ENCODE assay signal across 15 mouse cellular contexts in the genomic region with DNA sequence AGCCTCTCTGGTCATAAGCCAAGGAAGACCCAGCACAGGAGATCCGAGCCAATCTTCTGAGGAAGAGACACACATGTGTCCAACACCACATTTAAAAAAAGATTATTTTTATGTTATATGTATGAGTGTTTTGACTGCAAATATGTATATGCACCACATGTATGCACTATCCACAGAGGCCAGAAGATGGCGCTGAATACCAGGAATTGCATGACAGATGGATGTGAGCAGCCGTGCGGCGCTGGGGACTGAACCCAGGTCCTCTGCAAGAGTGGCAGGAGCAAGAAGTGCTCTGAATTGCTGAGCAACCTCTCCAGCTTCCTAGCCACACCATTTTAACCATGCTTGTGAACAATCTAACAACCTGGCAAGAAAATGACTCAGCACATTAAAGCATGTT. TPM values are rescaled to one million over a fixed set of nuclear protein-coding genes. Genes with fewer than 3 reads are reported as not detected.
DNase-seq lines count a peak whose midpoint lies in the region; ATAC-seq and TF ChIP-seq lines count a peak whose summit lies in the region.
"Had no signal": no experiment of that assay in that cellular context is flagged by ENCODE, and none has a peak within 500 bp of the region (broad histone marks: within the 10 kb centered on the region; RNA-seq: fewer than 3 reads in every experiment).

No protein-coding gene starts in this region.

- no peak for TF ChIP-seq EP300 in lung, postnatal 0 days (IDR thresholded peaks at IDR 0.05)
- TF ChIP-seq EP300 in MEL (IDR thresholded peaks at IDR 0.05; ENCODE audit: low read depth in 1 of 2, low read length in 2 of 2): no peak
- TF ChIP-seq EP300 in stomach, postnatal 0 days (optimal IDR thresholded peaks at IDR 0.05): no peak

- no peaks in the 10 kb centered on the region for H3K9me3 ChIP-seq in hindbrain, postnatal 0 days (ENCODE audit: low read length)
- H3K9me3 ChIP-seq in hindbrain, embryonic 10.5 days: peaks cover 11% of the 10 kb centered on the region
- no peaks in the 10 kb centered on the region for H3K9me3 ChIP-seq in lung, postnatal 0 days (ENCODE audit: low read length)
- no peaks in the 10 kb centered on the region for H3K9me3 ChIP-seq in MEL (replicated peaks; ENCODE audit: insufficient read depth, low read length)
- no peaks in the 10 kb centered on the region for H3K9me3 ChIP-seq in stomach, postnatal 0 days (ENCODE audit: control insufficient read depth, low read length)

- no peak overlapping the region for H3K4me2 ChIP-seq in hindbrain, postnatal 0 days (ENCODE audit: low read depth, low read length)
- H3K4me2 ChIP-seq in lung, postnatal 0 days (replicated peaks; ENCODE audit: low read depth, low read length): no peak overlapping the region
- no peak overlapping the region for H3K4me2 ChIP-seq in stomach, postnatal 0 days (replicated peaks; ENCODE audit: low read depth)
- H3K4me2 ChIP-seq: heart, embryonic 12.5 days; limb, embryonic 12.5 days had no signal

- WGBS in hindbrain, postnatal 0 days: 92% methylated on average over 5 of the region's 5 CpGs
- 88% methylated on average over 5 of the region's 5 CpGs for WGBS in hindbrain, embryonic 10.5 days
- WGBS in lung, postnatal 0 days: 93% methylated on average over 5 of the region's 5 CpGs
- WGBS in stomach, postnatal 0 days: 91% methylated on average over 5 of the region's 5 CpGs

- H3K4me1 ChIP-seq in hindbrain, postnatal 0 days (ENCODE audit: insufficient read depth, low read length): no peaks in the 10 kb centered on the region
- H3K4me1 ChIP-seq in hindbrain, embryonic 10.5 days (replicated peaks): peaks cover 4% of the 10 kb centered on the region; the same call in 1 of the 2 replicates
- peaks cover 3% of the 10 kb centered on the region; the same call in 1 of the 2 replicates for H3K4me1 ChIP-seq in lung, postnatal 0 days (ENCODE audit: insufficient read depth, low read depth, low read length)
- H3K4me1 ChIP-seq in MEL (ENCODE audit: control insufficient read depth in 1 of 2, insufficient read depth in 2 of 2, low read length in 2 of 2): no peaks in the 10 kb centered on the region
- H3K4me1 ChIP-seq in stomach, postnatal 0 days (replicated peaks; ENCODE audit: control insufficient read depth, insufficient read depth): no peaks in the 10 kb centered on the region
- H3K4me1 ChIP-seq: heart, embryonic 12.5 days; limb, embryonic 12.5 days; midbrain, embryonic 10.5 days had no signal

- TF ChIP-seq POLR2A in MEL (IDR thresholded peaks at IDR 0.05; ENCODE audit: control insufficient read depth in 1 of 2, insufficient read depth in 1 of 2, low read depth in 1 of 2, low read length in 2 of 2, poor library complexity in 1 of 2): no peak

- H3K9ac ChIP-seq in hindbrain, postnatal 0 days (replicated peaks; ENCODE audit: low read length): no peak overlapping the region
- H3K9ac ChIP-seq in lung, postnatal 0 days (replicated peaks; ENCODE audit: low read depth): no peak overlapping the region
- no peak overlapping the region for H3K9ac ChIP-seq in MEL (ENCODE audit: control insufficient read depth, low read depth, low read length, poor library complexity, severe bottlenecking)
- H3K9ac ChIP-seq in stomach, postnatal 0 days (ENCODE audit: low read length): no peak overlapping the region
- H3K9ac ChIP-seq: heart, embryonic 12.5 days; limb, embryonic 12.5 days had no signal

- H3K27me3 ChIP-seq in hindbrain, postnatal 0 days (ENCODE audit: insufficient read depth, low read length): no peaks in the 10 kb centered on the region
- H3K27me3 ChIP-seq in hindbrain, embryonic 10.5 days (ENCODE audit: insufficient read depth, poor library complexity, severe bottlenecking): no peaks in the 10 kb centered on the region
- no peaks in the 10 kb centered on the region for H3K27me3 ChIP-seq in lung, postnatal 0 days (replicated peaks; ENCODE audit: insufficient read depth, low read length)
- no peaks in the 10 kb centered on the region for H3K27me3 ChIP-seq in MEL (ENCODE audit: control insufficient read depth in 1 of 2, insufficient read depth in 2 of 2, low read length in 2 of 2)
- no peaks in the 10 kb centered on the region for H3K27me3 ChIP-seq in stomach, postnatal 0 days (ENCODE audit: control insufficient read depth, insufficient read depth, low read length)
- H3K27me3 ChIP-seq: heart, embryonic 12.5 days; limb, embryonic 12.5 days had no signal

- DNase-seq in hindbrain, postnatal 0 days (ENCODE audit: low spot score): no peak
- DNase-seq in hindbrain, embryonic 10.5 days (ENCODE audit: low spot score): no peak
- DNase-seq in lung, postnatal 0 days (ENCODE audit: low spot score): no peak
- DNase-seq in lung, postnatal 14 days: no peak
- DNase-seq in MEL (ENCODE audit: low read depth, low spot score): peak; percentile 51
- DNase-seq in stomach, postnatal 0 days (ENCODE audit: low spot score): no peak
- DNase-seq in cerebellum, adult 11 months: no peak
- DNase-seq: adrenal gland, postnatal 14 days; cerebellum, postnatal 36 days; heart, postnatal 4 days; kidney, postnatal 36 days; thymus, postnatal 36 days had no signal

- H3K79me2 ChIP-seq in MEL (ENCODE audit: control insufficient read depth, insufficient read depth, low read length, poor library complexity): no peaks in the 10 kb centered on the region

- H3K27ac ChIP-seq in hindbrain, postnatal 0 days: no peak overlapping the region
- H3K27ac ChIP-seq in hindbrain, embryonic 10.5 days: no peak overlapping the region
- no peak overlapping the region for H3K27ac ChIP-seq in lung, postnatal 0 days (ENCODE audit: low read length)
- H3K27ac ChIP-seq in MEL (ENCODE audit: control insufficient read depth, low read depth, low read length): no peak overlapping the region
- no peak overlapping the region for H3K27ac ChIP-seq in stomach, postnatal 0 days (replicated peaks)
- H3K27ac ChIP-seq: limb, embryonic 12.5 days; midbrain, embryonic 10.5 days had no signal

- no peak overlapping the region for H3K4me3 ChIP-seq in hindbrain, postnatal 0 days (ENCODE audit: low read length)
- no peak overlapping the region for H3K4me3 ChIP-seq in hindbrain, embryonic 10.5 days
- H3K4me3 ChIP-seq in lung, postnatal 0 days (ENCODE audit: low read depth, low read length): no peak overlapping the region
- no peak overlapping the region for H3K4me3 ChIP-seq in MEL (ENCODE audit: control insufficient read depth in 1 of 2, insufficient read depth in 1 of 2, low read depth in 2 of 2, low read length in 2 of 2)
- H3K4me3 ChIP-seq in stomach, postnatal 0 days (ENCODE audit: low read depth, low read length): no peak overlapping the region
- H3K4me3 ChIP-seq: heart, embryonic 12.5 days; limb, embryonic 12.5 days; midbrain, embryonic 10.5 days had no signal

- no peak for ATAC-seq in hindbrain, postnatal 0 days
- no peak for ATAC-seq in lung, postnatal 0 days
- ATAC-seq in stomach, postnatal 0 days (ENCODE audit: low FRiP score, low TSS enrichment): no peak

- TF ChIP-seq CTCF in hindbrain, postnatal 0 days (IDR thresholded peaks at IDR 0.05; ENCODE audit: low read depth): 0 out of 2 replicates have a peak, but pooled peaks have one; percentile 26
- peak; percentile 53 for TF ChIP-seq CTCF in lung, postnatal 0 days (IDR thresholded peaks at IDR 0.05)
- peak; percentile 41 to 64 (median 44) for TF ChIP-seq CTCF in MEL (IDR thresholded peaks at IDR 0.05 in 2 of 3, conservative IDR thresholded peaks at IDR 0.05 in 1 of 3; ENCODE audit: control insufficient read depth in 1 of 3, insufficient read depth in 1 of 3, low read depth in 2 of 3, low read length in 3 of 3, poor library complexity in 1 of 3, severe bottlenecking in 1 of 3)
- peak; percentile 53 for TF ChIP-seq CTCF in stomach, postnatal 0 days (IDR thresholded peaks at IDR 0.05; ENCODE audit: low read depth)

- peak; percentile 64 for TF ChIP-seq RAD21 in MEL (IDR thresholded peaks at IDR 0.05; ENCODE audit: low read depth, low read length)

- peaks cover 26% of the 10 kb centered on the region for H3K36me3 ChIP-seq in hindbrain, postnatal 0 days (ENCODE audit: insufficient read depth, low read length)
- H3K36me3 ChIP-seq in hindbrain, embryonic 10.5 days: peaks cover 79% of the 10 kb centered on the region
- H3K36me3 ChIP-seq in lung, postnatal 0 days (ENCODE audit: insufficient read depth, low read length): no peaks in the 10 kb centered on the region
- peaks cover 0 to 2% of the 10 kb centered on the region in 2 experiments; a peak in 1 of 4 replicates for H3K36me3 ChIP-seq in MEL (ENCODE audit: control insufficient read depth in 1 of 2, insufficient read depth in 2 of 2, low read length in 2 of 2)
- 0 out of 2 replicates have a peak, but pooled peaks cover 2% of the 10 kb centered on the region for H3K36me3 ChIP-seq in stomach, postnatal 0 days (ENCODE audit: control insufficient read depth, insufficient read depth, low read length)

TF ChIP-seq in MEL, 35 proteins besides CTCF, POLR2A, EP300 and RAD21:
- peak; percentile 44 for TF ChIP-seq ZC3H11A (IDR thresholded peaks at IDR 0.05; ENCODE audit: low read depth, low read length)
- TF ChIP-seq UBTF (IDR thresholded peaks at IDR 0.05; ENCODE audit: borderline replicate concordance, insufficient read depth, low read depth, low read length): no peak
- peak; percentile 45 for TF ChIP-seq SMC3 (IDR thresholded peaks at IDR 0.05; ENCODE audit: low read depth, low read length)

RNA-seq across cellular contexts. Expression of gene Ccdc57, which starts 45.2 kb away (rescaled TPM):
- 4.2 and 7.1 TPM in 2 replicates for total RNA-seq in hindbrain, postnatal 0 days (2014; rRNA removed)
- polyA plus RNA-seq in hindbrain, postnatal 0 days (2015; fragmentation: Nextera tagmentation; extraction: Ambion mirVana): 4.8 and 5.6 TPM in 2 replicates
- 6.1 and 6.4 TPM in 2 replicates for polyA plus RNA-seq in hindbrain, embryonic 10.5 days (2016; fragmentation: Nextera tagmentation; extraction: Ambion mirVana)
- 3.4 and 3.7 TPM in 2 replicates for polyA plus RNA-seq in lung, postnatal 0 days (2015; fragmentation: Nextera tagmentation; extraction: Ambion mirVana)
- 4.4 and 5.3 TPM in 2 replicates for total RNA-seq in MEL (2012; rRNA removed)
- 1 to 10 TPM in 1 of 2 experiments, not detected in 1; 7.4 TPM for polyA plus RNA-seq in MEL (2012; ENCODE audit: insufficient read depth in 1 of 2, insufficient read length in 2 of 2, low read depth in 1 of 2, low replicate concordance in 2 of 2, missing spikeins in 1 of 2)
- polyA plus RNA-seq in stomach, postnatal 0 days (2015; fragmentation: Nextera tagmentation; extraction: Ambion mirVana): 1.1 and 1.4 TPM in 2 replicates
